Mouse (Mus musculus): Measurements from ENCODE around the gene Tpcn1.

Tpcn1 gene

GRCm38 (mm10) chr5:120555871-120556270, 32.6 kb downstream of the Tpcn1 start:
- DNase-seq, result no peak

GRCm38 (mm10) chr5:120550673-120551072, 37.8 kb downstream of the Tpcn1 start:
- DNase-seq, result no peak

- DNase-seq, result no peak
Measured at GRCm38 (mm10) chr5:120550137-120550536, 38.3 kb downstream of the Tpcn1 start.

GRCm38 (mm10) chr5:120548236-120548850, 40.1 kb downstream of the Tpcn1 start:
- DNase-seq, result no peak

GRCm38 (mm10) chr5:120536632-120537031, 51.8 kb downstream of the Tpcn1 start:
- no peak for DNase-seq

GRCm38 (mm10) chr5:120536046-120536445, 52.4 kb downstream of the Tpcn1 start:
- DNase-seq, result peak; percentile 71

GRCm38 (mm10) chr5:120534686-120535075, 53.8 kb downstream of the Tpcn1 start:
- no peak for DNase-seq

- DNase-seq, result no peak
Measured at GRCm38 (mm10) chr5:120534071-120534685, 54.3 kb downstream of the Tpcn1 start.

GRCm38 (mm10) chr5:120531631-120532030, 56.8 kb downstream of the Tpcn1 start:
- DNase-seq, result no peak

- no peak for DNase-seq
Measured at GRCm38 (mm10) chr5:120527296-120527964, 61.0 kb downstream of the Tpcn1 start.

- DNase-seq, result no peak
Measured at GRCm38 (mm10) chr5:120526311-120526710, 62.2 kb downstream of the Tpcn1 start.

GRCm38 (mm10) chr5:120525737-120526136, 62.7 kb downstream of the Tpcn1 start:
- no peak for DNase-seq

- no peak for DNase-seq
Measured at GRCm38 (mm10) chr5:120524736-120525135, 63.7 kb downstream of the Tpcn1 start.

- no peak for DNase-seq
Measured at GRCm38 (mm10) chr5:120522649-120523048, 65.8 kb downstream of the Tpcn1 start.

- DNase-seq, result no peak
Measured at GRCm38 (mm10) chr5:120517552-120517951, 70.9 kb downstream of the Tpcn1 start.

GRCm38 (mm10) chr5:120516221-120516984, 72.1 kb downstream of the Tpcn1 start:
- no peak for DNase-seq

- DNase-seq, result no peak
Measured at GRCm38 (mm10) chr5:120515451-120515850, 73.0 kb downstream of the Tpcn1 start.

GRCm38 (mm10) chr5:120514754-120515153, 73.7 kb downstream of the Tpcn1 start:
- no peak for DNase-seq

GRCm38 (mm10) chr5:120514031-120514677, 74.3 kb downstream of the Tpcn1 start:
- no peak for DNase-seq

- no peak for DNase-seq
Measured at GRCm38 (mm10) chr5:120512911-120513555, 75.4 kb downstream of the Tpcn1 start.

GRCm38 (mm10) chr5:120511643-120512220, 76.7 kb downstream of the Tpcn1 start:
- DNase-seq, result no peak

Measured in right cerebral cortex, postnatal 25 days (tissue).